Mouse (Mus musculus) lung, postnatal 0 days (tissue): ENCODE measurements around the gene Iqce.

ENCODE experiments used
- CTCF ChIP-seq: IDR thresholded peaks from 2 replicates; pipeline ENCODE4 v1.5.1; 2016; ENCODE audit warnings: antibody characterized with exemption, mild to moderate bottlenecking
- EP300 ChIP-seq: IDR thresholded peaks from 2 replicates; pipeline ENCODE4 v1.6.1; 2016; ENCODE audit warnings: antibody characterized with exemption, mild to moderate bottlenecking, control low read depth

DNA sequence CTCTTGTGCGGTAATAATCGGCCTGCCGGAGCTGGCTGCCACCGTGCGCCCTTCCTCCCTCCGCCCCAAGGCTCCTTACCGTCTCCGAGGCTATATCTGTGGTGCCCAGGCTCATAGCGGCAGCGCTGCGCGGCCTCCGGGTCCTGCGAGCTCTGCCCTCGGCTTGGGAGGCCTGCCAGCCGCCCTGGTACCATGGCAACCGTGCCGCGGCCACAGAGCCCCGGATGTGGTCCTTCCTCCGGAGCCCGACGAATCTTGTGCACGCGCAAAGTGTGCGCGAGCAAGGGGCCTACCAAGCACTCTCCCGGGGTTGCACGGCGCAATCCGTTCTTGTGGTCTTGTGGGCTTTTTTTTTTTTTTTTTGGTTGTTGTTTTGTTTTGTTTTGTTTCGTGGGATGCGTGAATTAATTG is at the start of gene Iqce:
- TF ChIP-seq CTCF (no peak), EP300 (no peak)
